Mouse (Mus musculus) thymus, adult 2 months (tissue): ENCODE measurements around the gene Ethe1.

Source experiments
- CTCF ChIP-seq: fragments of 200-500 bp; IDR thresholded peaks from 2 replicates; pipeline ENCODE4 v1.5.1; 2012; ENCODE audit warnings: mild to moderate bottlenecking, control low read depth, low read length, moderate library complexity, borderline replicate concordance; ENCODE audit not compliant: control insufficient read depth, poor library complexity, insufficient read depth; ENCODE audit errors: extremely low read depth
- POLR2A ChIP-seq: fragments of 200-500 bp; IDR thresholded peaks from 2 replicates; pipeline ENCODE4 v1.6.1; 2012; ENCODE audit warnings: mild to moderate bottlenecking, low read length, control low read depth, moderate library complexity; ENCODE audit not compliant: control insufficient read depth, poor library complexity, insufficient read depth; ENCODE audit errors: extremely low read depth

GRCm38 (mm10) chr7:24586828-24587227, 515 bp upstream of the Ethe1 start:
- TF ChIP-seq CTCF (no peak), POLR2A (no peak)
